In the genomic region with DNA sequence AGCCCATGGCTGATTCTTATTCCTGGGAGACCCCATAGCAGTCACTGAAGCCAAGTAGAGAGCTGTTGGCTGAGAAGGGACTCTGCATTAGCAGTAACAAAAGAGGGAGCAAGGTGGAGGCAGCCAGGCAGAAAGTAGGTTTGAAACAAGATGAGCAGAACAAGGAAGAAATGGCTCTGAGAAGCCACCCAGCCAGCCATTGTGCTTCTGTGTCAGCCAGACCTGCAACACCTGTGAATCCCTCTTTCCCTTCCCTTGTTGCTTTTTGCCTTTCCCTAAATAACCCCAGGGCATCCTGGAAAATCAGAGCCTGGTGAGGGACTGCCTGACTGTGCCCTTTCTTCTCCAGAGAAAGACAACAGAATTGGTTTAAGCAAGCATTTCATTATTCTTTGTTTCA, we compare ENCODE assay signal across 36 mouse cellular contexts. TPM values are rescaled to one million over a fixed set of nuclear protein-coding genes. Genes with fewer than 3 reads are reported as not detected.
"Had no signal": no experiment of that assay in that cellular context is flagged by ENCODE, and none has a peak within 500 bp of the region (broad histone marks: within the 10 kb centered on the region; RNA-seq: fewer than 3 reads in every experiment).

No protein-coding gene starts in this region.

- H3K9me3 ChIP-seq: embryonic facial prominence, embryonic 10.5 days; embryonic facial prominence, embryonic 12.5 days; embryonic facial prominence, embryonic 13.5 days; embryonic facial prominence, embryonic 15.5 days; forebrain, embryonic 10.5 days; forebrain, embryonic 12.5 days; forebrain, embryonic 13.5 days; forebrain, embryonic 15.5 days had no signal

- H3K4me3 ChIP-seq: embryonic facial prominence, embryonic 10.5 days; embryonic facial prominence, embryonic 12.5 days; embryonic facial prominence, embryonic 13.5 days; embryonic facial prominence, embryonic 15.5 days; erythroblast, embryonic 14.5 days; forebrain, embryonic 10.5 days; forebrain, embryonic 12.5 days; forebrain, embryonic 13.5 days; forebrain, embryonic 15.5 days; gastrocnemius, adult 2 months had no signal

- H3K4me1 ChIP-seq: embryonic facial prominence, embryonic 10.5 days; embryonic facial prominence, embryonic 12.5 days; embryonic facial prominence, embryonic 13.5 days; embryonic facial prominence, embryonic 15.5 days; forebrain, embryonic 12.5 days; forebrain, embryonic 13.5 days; forebrain, embryonic 15.5 days had no signal

- DNase-seq: cerebellum, adult 2 months; cerebellum, adult 8-10 months; cerebellum, adult 9-10 months; cerebellum, adult 9-11 months; cerebellum, postnatal 10 days; cerebellum, postnatal 25 days; cerebellum, postnatal 36 days; embryo, embryonic 11 days; forebrain, postnatal 0 days; gastrocnemius, adult 2 months; gastrocnemius, postnatal 10 days; gastrocnemius, postnatal 14 days; gastrocnemius, postnatal 25 days; gastrocnemius, postnatal 36 days; heart, adult 18-20 months had no signal

- H3K9ac ChIP-seq: embryonic facial prominence, embryonic 12.5 days; embryonic facial prominence, embryonic 13.5 days; embryonic facial prominence, embryonic 15.5 days; forebrain, embryonic 12.5 days; forebrain, embryonic 13.5 days; forebrain, embryonic 15.5 days; forebrain, postnatal 0 days had no signal

- H3K36me3 ChIP-seq: embryonic facial prominence, embryonic 10.5 days; embryonic facial prominence, embryonic 12.5 days; embryonic facial prominence, embryonic 13.5 days; embryonic facial prominence, embryonic 15.5 days; forebrain, embryonic 10.5 days; forebrain, embryonic 12.5 days; forebrain, embryonic 15.5 days had no signal

- H3K27ac ChIP-seq: embryonic facial prominence, embryonic 10.5 days; embryonic facial prominence, embryonic 12.5 days; embryonic facial prominence, embryonic 13.5 days; embryonic facial prominence, embryonic 15.5 days; forebrain, embryonic 10.5 days; forebrain, embryonic 12.5 days; forebrain, embryonic 13.5 days; forebrain, embryonic 15.5 days; gastrocnemius, adult 2 months had no signal

RNA-seq across cellular contexts. Expression of gene Ptf1a, which starts 23.2 kb away (rescaled TPM):
- total RNA-seq: common myeloid progenitor, adult 5-6 weeks; forebrain, postnatal 0 days; gastrocnemius, adult 18-20 months; gastrocnemius, adult 2 months; gastrocnemius, adult 8-10 months; gastrocnemius, postnatal 10 days; gastrocnemius, postnatal 14 days; gastrocnemius, postnatal 25 days; gastrocnemius, postnatal 36 days; gastrocnemius, postnatal 4 days; granulocyte monocyte progenitor cell, adult 5-6 weeks; heart, adult 18-20 months; heart, adult 8-10 months had no signal
- polyA plus RNA-seq: cortical plate, adult 2 months; embryonic facial prominence, embryonic 13.5 days; embryonic facial prominence, embryonic 14.5 days; embryonic facial prominence, embryonic 15.5 days; erythroblast, embryonic 14.5 days; forebrain, embryonic 10.5 days; forebrain, embryonic 11.5 days; forebrain, embryonic 16.5 days; forebrain, postnatal 0 days; frontal cortex, adult 2 months; gonadal fat pad, adult 2 months had no signal
